ENCODE assay signal across 9 mouse cellular contexts in the genomic region with DNA sequence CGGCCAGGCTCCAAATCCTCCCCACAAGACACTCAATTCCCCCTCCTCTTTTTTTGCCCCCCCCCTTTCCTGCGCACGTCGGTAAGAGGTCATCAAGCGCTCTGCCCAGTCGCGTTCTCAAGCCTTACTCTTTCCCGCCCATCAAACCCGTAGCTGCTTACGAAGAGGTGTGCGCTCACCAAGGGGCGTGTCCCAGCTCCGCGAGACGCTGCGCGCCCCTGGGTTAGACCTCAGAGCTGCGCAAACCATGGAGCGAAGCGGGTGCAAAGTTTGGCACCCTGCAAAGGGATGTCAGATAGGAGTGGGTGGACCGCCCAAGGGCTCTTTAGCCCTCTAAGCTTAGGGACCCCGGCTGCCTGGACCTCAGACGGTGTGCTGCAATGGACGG. TPM values are rescaled to one million over a fixed set of nuclear protein-coding genes. Genes with fewer than 3 reads are reported as not detected.
DNase-seq lines count a peak whose midpoint lies in the region; ATAC-seq lines count a peak whose summit lies in the region.
"Had no signal": no experiment of that assay in that cellular context is flagged by ENCODE, and none has a peak within 500 bp of the region (broad histone marks: within the 10 kb centered on the region; RNA-seq: fewer than 3 reads in every experiment).

No protein-coding gene starts in this region.

- ATAC-seq in hematopoietic stem cell, adult 5-6 weeks (replicated peaks in 1 of 2; ENCODE audit: insufficient read depth in 1 of 2, low FRiP score in 2 of 2, low TSS enrichment in 1 of 2, low read depth in 1 of 2, poor library complexity in 2 of 2, severe bottlenecking in 2 of 2): peak; percentile 78 to 84
- peak; percentile 74 for ATAC-seq in limb, embryonic 15.5 days (ENCODE audit: insufficient number of reproducible peaks, low FRiP score, low TSS enrichment, low read depth)

- WGBS in limb, embryonic 15.5 days: 13% methylated on average over 24 of the region's 24 CpGs

- peaks cover 16% of the 10 kb centered on the region; the same call in 1 of the 2 replicates for H3K27me3 ChIP-seq in limb, embryonic 15.5 days

- DNase-seq in right cerebral cortex, postnatal 14 days: peak; percentile 5
- no peak for DNase-seq in right cerebral cortex, postnatal 36 days (ENCODE audit: low spot score in 2 of 2)
- DNase-seq in embryo, embryonic 10 days (ENCODE audit: low spot score): peak; percentile 79
- DNase-seq in neural tube, embryonic 10.5 days (ENCODE audit: extremely low spot score, low spot score): peak; percentile 45
- DNase-seq in layer of hippocampus, adult 11-12 months (ENCODE audit: low spot score): no peak
- no peak for DNase-seq in layer of hippocampus, adult 8-10 months (ENCODE audit: low spot score in 2 of 2)

- peak overlapping the region; percentile 57 for H3K4me2 ChIP-seq in limb, embryonic 15.5 days

- no peak overlapping the region for H3K9ac ChIP-seq in limb, embryonic 15.5 days

- no peaks in the 10 kb centered on the region for H3K9me3 ChIP-seq in limb, embryonic 15.5 days

- no peak overlapping the region for H3K27ac ChIP-seq in limb, embryonic 15.5 days

- peak overlapping the region; percentile 33 for H3K4me3 ChIP-seq in limb, embryonic 15.5 days

- H3K4me1 ChIP-seq in limb, embryonic 15.5 days: peaks cover 4% of the 10 kb centered on the region; the same call in 1 of the 2 replicates

- H3K36me3 ChIP-seq in limb, embryonic 15.5 days: no peaks in the 10 kb centered on the region

RNA-seq across cellular contexts. Expression of a gene that starts 0.9 kb away (rescaled TPM):
- 0.10 TPM in 1 of 2 replicates, not detected in the other for total RNA-seq in hematopoietic stem cell, adult 5-6 weeks (2017)
- 0.20 and 0.27 TPM in 2 replicates for polyA plus RNA-seq in limb, embryonic 15.5 days (2015; fragmentation: Nextera tagmentation; extraction: Ambion mirVana)
- under 1 TPM; 0.36 to 0.91 (median 0.55) TPM for total RNA-seq in layer of hippocampus, adult 8-10 months (2022)
- total RNA-seq: neutrophil, adult 5-6 weeks had no signal

Comparison
In these comparisons a context has a peak if more than half of its experiments do, and no peak if none do; other contexts are left out.
1. DNase-seq: peak in right cerebral cortex, postnatal 14 days (single experiment), embryo, embryonic 10 days (single experiment) and neural tube, embryonic 10.5 days (single experiment); none in right cerebral cortex, postnatal 36 days (0 of 2), layer of hippocampus, adult 11-12 months (single experiment) and layer of hippocampus, adult 8-10 months (0 of 2).